Mouse (Mus musculus): Measurements from ENCODE around the gene Gm17606.

Gene Gm17606

GRCm38 (mm10) chr14:54669381-54669780 is 28.6 kb downstream of the Gm17606 start:
- DNase-seq: peak; percentile 79

- no peak for DNase-seq
Observed at GRCm38 (mm10) chr14:54674317-54674716, 33.6 kb downstream of the Gm17606 start.

- no peak for DNase-seq
Observed at GRCm38 (mm10) chr14:54676290-54676689, 35.5 kb downstream of the Gm17606 start.

- DNase-seq: no peak
Observed at GRCm38 (mm10) chr14:54678657-54679304, 38.0 kb downstream of the Gm17606 start.

- DNase-seq: no peak
Observed at GRCm38 (mm10) chr14:54682396-54682795, 41.6 kb downstream of the Gm17606 start.

GRCm38 (mm10) chr14:54685471-54685870 is 44.7 kb downstream of the Gm17606 start:
- no peak for DNase-seq

GRCm38 (mm10) chr14:54686063-54686521 is 45.3 kb downstream of the Gm17606 start, which contains the start of gene 1700123O20Rik:
Gene 1700123O20Rik (plus strand): TSS chr14:54686216.
- peak; percentile 83 for DNase-seq

- DNase-seq: peak; percentile 100
Observed at GRCm38 (mm10) chr14:54686522-54687143, 45.9 kb downstream of the Gm17606 start, which contains the start of gene Acin1. Gene Acin1 (minus strand): TSS chr14:54686931.

- DNase-seq: no peak
Observed at GRCm38 (mm10) chr14:54687251-54687650, 46.5 kb downstream of the Gm17606 start.

- no peak for DNase-seq
Observed at GRCm38 (mm10) chr14:54695042-54695441, 54.3 kb downstream of the Gm17606 start.

- no peak for DNase-seq
Observed at GRCm38 (mm10) chr14:54696752-54697151, 56.0 kb downstream of the Gm17606 start.

All from thymus, postnatal 4 days (tissue).